Mouse (Mus musculus): ENCODE results near the gene Itm2c. TPM values are rescaled to one million over a fixed set of nuclear protein-coding genes. Genes with fewer than 3 reads are reported as not detected.
A peak's percentile ranks its signal among the peaks of the same experiment; 100 is the strongest.

Gene Itm2c
- total RNA-seq (2021) (100 to 1,000 TPM; 549 to 588 TPM), polyA plus RNA-seq (2012; rRNA removed) (777 and 999 TPM in 2 replicates)
- long read RNA-seq, transcript Itm2c-202 (3 exons, 768 nt), result minor isoform, 10 of 863 reads
- long read RNA-seq, transcript Itm2c-201 (6 exons, 2,230 nt), result major isoform, 775 of 863 reads
- long read RNA-seq, partial matches to known transcripts, result 66 of 863 reads
- long read RNA-seq, other reads (novel, unspliced or antisense), result 12 of 863 reads

DNA sequence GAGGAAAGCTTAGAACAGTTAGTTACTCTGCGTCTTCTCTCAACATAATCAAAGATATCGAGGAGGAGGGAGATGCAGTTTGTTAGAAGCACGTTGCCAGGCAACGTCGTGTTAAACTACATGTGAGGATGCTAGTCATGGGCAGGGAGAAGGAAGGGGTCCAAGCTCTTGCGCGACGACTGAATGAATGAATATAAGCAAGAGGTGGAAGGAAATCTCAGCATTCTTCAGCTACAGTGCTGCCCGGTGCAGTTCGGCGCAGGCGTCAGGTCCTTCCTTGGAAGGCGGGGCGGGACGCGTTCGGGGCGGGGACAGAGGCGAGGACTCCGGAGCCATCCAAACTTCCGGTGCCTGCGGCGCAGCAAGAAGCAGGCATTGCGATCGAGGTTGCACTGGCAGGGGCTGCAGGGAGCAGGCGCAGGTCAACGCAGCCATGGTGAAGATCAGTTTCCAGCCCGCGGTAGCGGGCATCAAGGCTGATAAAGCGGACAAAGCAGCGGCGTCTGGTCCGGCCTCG, at the start of gene Itm2c:
Gene Itm2c, plus strand, starts transcription at position 51 of the 517 bp plus-strand sequence.
- DNase-seq, result peak; percentile 95

- peak; percentile 37 for DNase-seq
These were observed 49.1 kb upstream of the Itm2c start for GRCm38 (mm10) chr1:85844981-85845380.

GRCm38 (mm10) chr1:85845476-85845875, 48.6 kb upstream of the Itm2c start:
- DNase-seq, result no peak

GRCm38 (mm10) chr1:85849016-85849415, 45.1 kb upstream of the Itm2c start:
- DNase-seq, result no peak

GRCm38 (mm10) chr1:85850851-85851250, 43.2 kb upstream of the Itm2c start:
- peak; percentile 78 for DNase-seq

DNA sequence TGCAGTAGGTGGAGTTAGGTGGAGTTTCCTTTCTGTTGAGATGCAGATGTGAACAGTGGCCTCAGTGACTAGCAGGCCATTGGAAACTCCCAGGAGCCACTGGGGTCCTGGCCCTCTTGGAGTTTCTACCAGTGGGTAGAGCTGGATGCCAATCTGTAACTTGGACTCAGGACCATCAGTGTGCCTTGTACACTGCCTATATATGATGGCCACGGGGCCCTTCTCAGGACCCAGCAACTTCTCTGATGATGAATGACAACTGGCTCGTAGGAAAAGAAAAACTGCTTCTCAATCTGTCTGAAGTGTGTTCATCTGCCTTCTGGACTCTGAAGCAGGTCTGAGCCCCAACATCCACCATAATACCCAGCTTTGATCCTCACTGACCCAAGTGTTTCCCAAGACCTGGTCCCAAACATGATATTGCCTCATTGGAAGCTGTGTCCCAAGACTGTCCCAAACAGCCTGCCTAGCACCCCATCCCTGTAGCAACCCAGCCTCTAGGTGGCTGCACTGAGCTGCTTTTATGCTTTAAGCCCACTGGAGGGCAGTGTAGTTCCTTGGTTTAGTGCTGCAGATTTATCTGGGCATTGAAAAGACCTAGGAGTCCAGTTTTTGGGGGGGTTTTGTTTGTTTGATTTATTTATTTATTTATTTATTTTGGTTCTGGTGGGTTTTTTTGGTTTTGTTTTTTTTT, 40.9 kb upstream of the Itm2c start:
- DNase-seq, result peak; percentile 78

DNA sequence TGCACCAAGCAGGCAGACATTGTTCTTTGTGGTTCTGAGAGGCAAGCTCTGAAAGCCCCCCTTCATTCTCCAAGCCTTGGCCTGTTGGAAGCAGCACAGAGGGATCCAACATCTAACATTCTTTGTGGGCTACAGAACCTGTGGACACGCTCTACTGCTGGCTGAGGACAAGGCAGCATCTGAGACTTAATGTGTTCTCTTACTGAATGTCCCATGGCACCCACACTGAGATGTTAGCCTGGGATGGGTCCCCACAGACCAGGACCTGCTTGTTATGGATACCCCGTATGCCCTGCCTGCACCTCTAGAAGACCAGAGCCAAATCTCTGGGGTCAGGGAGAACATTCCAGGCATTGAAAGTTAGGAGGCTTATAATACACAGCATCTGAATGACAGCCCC, 40.2 kb upstream of the Itm2c start:
- DNase-seq, result no peak

GRCm38 (mm10) chr1:85854475-85854874, 39.6 kb upstream of the Itm2c start:
- DNase-seq, result no peak

DNA sequence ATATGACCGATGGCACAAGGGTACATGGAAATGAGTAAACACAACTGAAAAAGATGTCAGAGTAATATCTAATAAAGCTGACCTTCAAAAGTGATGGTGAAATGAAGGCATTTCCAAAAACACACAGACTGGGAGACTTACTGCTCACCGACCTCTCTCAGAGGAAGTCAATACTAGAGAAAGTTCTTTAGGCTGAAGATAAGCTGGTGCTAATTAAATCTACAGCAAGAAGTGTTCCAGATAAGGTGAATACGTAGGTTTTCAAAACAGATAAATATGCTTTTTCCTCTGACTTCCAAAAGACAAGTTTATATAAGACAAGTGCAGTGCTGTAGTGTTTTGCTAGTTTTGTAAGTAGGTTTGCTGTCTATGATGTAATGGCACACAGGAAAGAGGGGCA, 37.8 kb upstream of the Itm2c start:
- DNase-seq, result no peak

GRCm38 (mm10) chr1:85857261-85857754, 36.8 kb upstream of the Itm2c start:
- DNase-seq, result no peak

- DNase-seq, result no peak
These were observed 29.7 kb upstream of the Itm2c start for GRCm38 (mm10) chr1:85864383-85864782.

GRCm38 (mm10) chr1:85870001-85870400, 24.1 kb upstream of the Itm2c start:
- DNase-seq, result no peak

DNA sequence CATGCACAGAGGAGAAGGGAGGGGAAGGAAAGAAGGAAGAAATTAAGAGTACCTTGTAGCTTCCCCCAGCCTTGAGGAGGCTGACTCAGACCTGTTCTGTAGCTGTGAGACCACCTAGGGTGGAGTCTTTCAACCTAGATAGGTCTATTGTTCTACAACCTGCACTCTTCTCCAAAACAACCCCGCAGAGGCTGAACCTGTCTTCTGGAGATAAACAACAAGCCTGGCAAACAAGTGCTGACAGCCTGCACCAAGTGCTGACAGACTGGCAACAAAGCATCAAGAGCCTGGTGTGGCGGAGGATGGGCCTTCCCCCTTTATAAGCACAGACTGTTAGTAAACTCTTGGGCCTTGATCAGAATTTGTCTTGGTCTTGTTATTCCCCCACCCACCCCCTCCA, 23.5 kb upstream of the Itm2c start:
- no peak for DNase-seq

- DNase-seq, result no peak
These were observed 12.1 kb upstream of the Itm2c start for GRCm38 (mm10) chr1:85882003-85882402.

DNA sequence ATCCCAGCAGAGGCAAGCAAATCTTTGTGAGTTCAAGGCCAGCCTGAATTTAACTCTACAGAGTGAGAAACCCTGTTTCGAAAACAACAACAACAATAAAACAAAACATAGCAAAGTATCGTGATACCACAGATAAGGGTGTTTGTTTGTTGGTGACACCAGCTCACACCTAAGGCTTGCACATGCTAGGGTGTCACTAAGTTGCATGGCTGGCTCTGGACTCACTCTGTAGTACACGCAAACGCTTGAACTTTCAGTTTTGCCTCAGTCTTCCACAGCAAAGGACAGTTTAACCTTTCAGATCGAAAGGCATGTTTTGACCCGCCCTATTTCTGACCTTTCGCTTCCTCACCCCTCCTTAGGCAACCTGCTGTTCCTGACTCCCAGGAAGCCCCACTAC, 6.9 kb upstream of the Itm2c start:
- no peak for DNase-seq

- peak; percentile 59 for DNase-seq
These were observed 773 bp downstream of the Itm2c start for GRCm38 (mm10) chr1:85894748-85895360.

GRCm38 (mm10) chr1:85895391-85895837, 1.3 kb downstream of the Itm2c start:
- peak; percentile 85 for DNase-seq

- DNase-seq, result no peak
These were observed 2.0 kb downstream of the Itm2c start for GRCm38 (mm10) chr1:85896110-85896509.

DNA sequence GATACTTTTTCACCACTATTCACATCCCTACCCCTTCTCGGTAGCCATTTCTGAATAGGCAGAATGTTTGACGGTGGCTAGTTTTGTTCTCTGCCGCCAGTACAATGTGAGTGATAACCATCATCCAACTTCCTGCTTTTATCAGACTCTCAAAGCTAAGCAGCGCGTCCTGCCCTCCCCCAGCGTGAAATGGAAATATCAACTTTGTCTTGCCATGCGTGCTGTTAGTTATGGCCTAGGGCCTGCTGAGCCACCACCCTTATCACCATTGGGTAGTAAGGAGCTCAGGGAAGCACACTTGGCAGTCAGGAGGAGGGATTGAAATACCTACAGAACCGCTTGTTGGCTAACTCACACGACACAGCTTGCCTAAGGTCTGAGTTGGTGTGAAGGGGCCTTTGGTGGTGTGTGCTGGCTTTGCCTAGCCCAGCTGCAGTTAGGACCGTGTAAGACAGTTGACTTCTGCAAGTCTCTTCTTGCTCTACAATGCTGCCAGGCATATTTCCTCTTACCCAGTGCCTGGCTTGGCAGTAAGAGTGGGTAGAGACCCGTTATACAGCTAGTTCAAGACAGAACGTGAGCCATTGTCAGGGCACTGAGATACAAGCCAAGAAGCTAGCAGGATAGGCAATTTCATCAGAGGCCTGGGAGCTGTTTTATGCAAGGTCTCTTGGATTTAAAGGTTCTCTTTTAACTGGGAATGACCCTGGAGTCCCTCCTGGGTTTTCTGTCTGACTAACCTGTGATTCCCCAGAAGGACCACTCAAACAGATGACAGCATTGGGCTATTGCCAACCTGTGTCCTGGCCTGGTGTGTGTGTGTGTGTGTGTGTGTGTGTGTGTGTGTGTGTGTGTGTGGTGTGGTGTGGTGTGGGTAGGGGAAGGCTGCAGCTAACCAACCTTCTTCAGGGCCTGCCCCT, 3.0 kb downstream of the Itm2c start:
- peak; percentile 60 for DNase-seq

- no peak for DNase-seq
These were observed 4.0 kb downstream of the Itm2c start for GRCm38 (mm10) chr1:85897901-85898760.
